Mouse (Mus musculus) heart, postnatal 10 days (tissue): ENCODE data around the gene Clip2. TPM values are rescaled to one million over a fixed set of nuclear protein-coding genes. Genes with fewer than 3 reads are reported as not detected.

Experiments used
- DNase-seq, 2 experiments: peaks; one replicate each; pipeline ENCODE4 v3.0.0; 2021
- intact Hi-C: fragments of 180-260 bp; cut with DNase I; formaldehyde crosslinking; loops from one replicate; pipeline ENCODE4 v1.15.1; 2025
- total RNA-seq, 2 experiments: library from RNA; stranded (reverse); gene quantifications; 2 replicates each; pipeline ENCODE4 v1.2.3; 2021

Clip2 gene
- total RNA-seq, 2 experiments from 2014 or later: 14.6 to 16.0 TPM

- intact Hi-C loops: no loop called here
- DNase-seq: no peak
Measured at GRCm38 (mm10) chr5:134531585-134531984, 20.6 kb downstream of the Clip2 start.

DNA sequence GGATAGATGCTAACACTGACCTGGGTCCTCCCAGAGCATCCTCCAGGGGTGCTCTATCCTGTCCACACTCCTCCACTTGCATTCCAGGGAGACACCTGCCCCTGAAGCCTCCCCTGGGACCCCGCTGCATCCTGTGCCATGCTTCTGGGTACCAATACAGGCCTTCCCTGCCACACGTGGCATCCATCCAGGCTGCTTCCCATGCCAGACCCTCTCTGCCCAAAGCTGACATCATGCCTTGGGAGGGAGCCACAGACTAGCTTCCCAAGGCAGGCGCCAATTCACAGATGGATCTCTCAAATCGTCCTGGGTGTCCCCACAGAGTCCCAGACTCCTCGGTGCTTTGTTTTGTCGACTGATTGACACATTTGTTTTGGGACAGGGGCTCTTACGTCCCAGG lies 21.4 kb downstream of the Clip2 start:
- DNase-seq: peak; percentile 81 to 85
- intact Hi-C loops: no loop called here

GRCm38 (mm10) chr5:134528488-134528887 lies 23.7 kb downstream of the Clip2 start:
- intact Hi-C loops: no loop called here

GRCm38 (mm10) chr5:134525971-134526711 lies 26.1 kb downstream of the Clip2 start:
- intact Hi-C loops: no loop called here
- no peak for DNase-seq

More at GRCm38 (mm10) chr5:134528488-134528887, 23.7 kb downstream of the Clip2 start:
- no peak for DNase-seq

- no peak for DNase-seq
Measured at GRCm38 (mm10) chr5:134523728-134524127, 28.5 kb downstream of the Clip2 start.

GRCm38 (mm10) chr5:134522524-134522923 lies 29.7 kb downstream of the Clip2 start:
- DNase-seq: no peak
- intact Hi-C loops: no loop called here

More at GRCm38 (mm10) chr5:134523728-134524127, 28.5 kb downstream of the Clip2 start:
- intact Hi-C loops: no loop called here

GRCm38 (mm10) chr5:134521806-134522205 lies 30.4 kb downstream of the Clip2 start:
- DNase-seq: no peak
- intact Hi-C loops: no loop called here

- no peak for DNase-seq
- intact Hi-C loops: no loop called here
Measured at GRCm38 (mm10) chr5:134521131-134521530, 31.1 kb downstream of the Clip2 start.

GRCm38 (mm10) chr5:134520120-134520519 lies 32.1 kb downstream of the Clip2 start:
- intact Hi-C loops: no loop called here
- no peak for DNase-seq

DNA sequence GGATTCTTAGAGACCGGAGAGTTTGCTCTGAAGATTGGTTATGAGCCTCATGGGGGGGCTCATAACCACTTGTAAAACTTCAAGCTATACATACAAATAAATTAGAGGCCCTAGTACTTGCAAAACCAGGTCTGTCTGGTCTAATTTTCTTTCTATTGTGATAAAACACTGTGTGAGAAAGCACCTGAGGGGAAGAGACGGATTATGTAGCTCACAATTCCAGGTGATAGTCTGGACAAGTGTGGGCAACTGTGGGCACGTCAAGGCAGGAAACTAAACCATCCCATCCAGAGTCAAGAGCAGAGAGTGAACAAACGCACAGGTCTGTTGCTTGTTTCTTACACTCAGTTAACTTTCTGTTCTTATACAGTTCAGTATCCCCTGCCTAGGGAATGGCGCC lies 32.8 kb downstream of the Clip2 start:
- intact Hi-C loops: no loop called here
- DNase-seq: no peak

DNA sequence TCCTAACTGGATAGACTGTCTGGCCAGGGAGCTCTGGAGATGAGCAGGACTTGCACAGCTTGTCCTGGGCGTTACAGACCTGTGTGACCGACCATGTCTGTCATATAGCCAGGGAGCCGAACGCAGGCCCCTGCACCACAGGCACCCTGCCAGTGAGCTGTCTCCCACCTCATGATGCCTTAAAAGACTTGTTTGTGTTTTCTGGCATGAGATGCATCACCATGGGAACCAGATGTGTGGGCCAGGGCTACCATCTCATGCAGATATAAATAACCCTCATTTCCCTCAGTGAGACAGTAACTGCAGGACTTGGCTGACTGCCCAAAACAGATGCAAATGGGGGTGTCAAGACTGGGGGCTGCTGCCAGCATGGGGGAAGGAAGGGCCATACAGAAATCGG lies 40.1 kb downstream of the Clip2 start:
- DNase-seq: no peak
- intact Hi-C loops: no loop called here

GRCm38 (mm10) chr5:134510266-134510665 lies 42.0 kb downstream of the Clip2 start:
- intact Hi-C loops: no loop called here

DNA sequence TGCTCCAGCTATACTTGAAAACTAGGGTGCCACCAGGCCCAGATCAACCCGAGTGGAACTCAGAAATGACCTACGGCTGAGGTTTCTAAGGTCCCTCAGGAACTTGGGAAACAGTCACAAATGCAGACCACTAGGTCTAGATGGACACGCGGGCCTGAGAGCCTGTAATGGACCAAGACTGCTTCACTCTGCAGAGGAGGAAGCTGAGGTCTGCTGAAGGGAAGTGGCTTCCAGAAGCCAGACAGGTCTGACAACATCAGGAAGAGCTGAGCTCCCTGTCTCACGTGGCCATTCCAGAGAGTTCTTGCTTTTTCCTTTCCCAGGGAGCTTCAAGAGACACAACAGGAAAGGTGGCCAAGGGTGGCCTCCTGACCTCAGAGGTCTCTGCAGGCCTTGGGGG lies 43.3 kb downstream of the Clip2 start:
- no peak for DNase-seq
- intact Hi-C loops: no loop called here

More at GRCm38 (mm10) chr5:134510266-134510665, 42.0 kb downstream of the Clip2 start:
- DNase-seq: no peak

DNA sequence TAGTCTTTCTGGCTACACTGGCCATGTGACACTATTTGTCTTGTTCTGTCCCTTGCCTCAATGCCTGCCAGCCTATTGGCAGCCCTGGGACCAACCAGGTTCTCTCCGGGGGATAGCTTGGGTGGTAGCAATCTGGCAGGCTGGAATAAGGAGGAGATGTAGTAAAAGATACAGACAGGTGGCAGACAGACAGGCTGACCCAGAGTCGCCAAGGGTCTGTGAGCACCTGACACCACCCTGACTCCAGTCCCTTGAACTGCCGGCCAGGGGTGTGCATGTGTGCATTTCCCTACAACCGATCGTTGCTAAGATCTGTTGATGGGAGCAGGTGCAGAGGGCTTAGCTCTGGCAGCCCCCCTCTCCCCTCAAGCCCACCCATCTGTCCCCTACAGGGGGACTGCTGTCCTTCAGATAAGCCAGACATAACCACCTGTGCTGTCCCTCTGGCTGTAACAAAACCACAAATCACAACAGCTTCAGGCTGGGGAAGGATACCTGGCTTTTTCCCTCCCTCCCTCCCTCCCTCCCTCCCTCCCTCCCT lies 44.3 kb downstream of the Clip2 start:
- no peak for DNase-seq
- intact Hi-C loops: loop anchor here (2.0 kb wide), 2 partner anchors 43 to 73 kb away; partner anchors contain the start of gene Rfc2

DNA sequence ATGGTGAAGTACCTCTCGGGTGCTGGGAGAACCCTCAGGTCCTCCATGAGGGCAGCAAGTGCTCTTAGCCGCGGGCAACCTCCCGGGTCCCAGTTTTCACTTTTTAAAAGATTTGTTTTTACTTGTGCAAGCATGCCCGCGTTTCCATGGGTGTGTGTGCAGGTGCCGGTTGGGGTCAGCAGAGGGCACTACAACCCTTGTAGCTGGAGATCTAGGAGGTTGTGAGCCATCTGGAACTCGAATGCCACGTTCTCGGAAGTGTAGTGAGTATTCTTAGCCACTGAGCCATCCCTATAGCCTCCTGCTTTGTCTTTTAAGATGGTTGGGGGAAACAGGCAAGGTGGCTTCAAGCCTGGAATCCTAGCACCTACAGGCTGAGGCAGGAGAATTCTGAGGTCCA lies 44.9 kb downstream of the Clip2 start:
- peak; percentile 77 to 84 for DNase-seq
- intact Hi-C loops: loop anchor here (2.0 kb wide), 2 partner anchors 43 to 73 kb away; partner anchors contain the start of gene Rfc2

GRCm38 (mm10) chr5:134505810-134506292 lies 46.4 kb downstream of the Clip2 start:
- intact Hi-C loops: loop anchor here (2.0 kb wide), 2 partner anchors 45 to 75 kb away; partner anchors contain the start of gene Rfc2
- DNase-seq: no peak

- no peak for DNase-seq
- intact Hi-C loops: loop anchor here (5.0 kb wide), 1 partner anchor 400 kb away; no protein-coding TSS in a partner anchor
Measured at GRCm38 (mm10) chr5:134502591-134502990, 49.6 kb downstream of the Clip2 start.

- intact Hi-C loops: loop anchor here (5.0 kb wide), 1 partner anchor 401 kb away; no protein-coding TSS in a partner anchor
- DNase-seq: peak in 1 of 2 experiments; percentile 44
Measured at GRCm38 (mm10) chr5:134501453-134501852, 50.8 kb downstream of the Clip2 start.

- DNase-seq: no peak
- intact Hi-C loops: loop anchor here (1.0 to 5.0 kb wide), 2 partner anchors 82 to 402 kb away; no protein-coding TSS in a partner anchor
Measured at GRCm38 (mm10) chr5:134500681-134501080, 51.6 kb downstream of the Clip2 start.

- peak; percentile 29 to 68 for DNase-seq
- intact Hi-C loops: loop anchor here (1.0 to 5.0 kb wide), 2 partner anchors 82 to 402 kb away; no protein-coding TSS in a partner anchor
Measured at GRCm38 (mm10) chr5:134500062-134500461, 52.2 kb downstream of the Clip2 start.

GRCm38 (mm10) chr5:134497026-134497425 lies 55.2 kb downstream of the Clip2 start:
- DNase-seq: no peak
- intact Hi-C loops: no loop called here

DNA sequence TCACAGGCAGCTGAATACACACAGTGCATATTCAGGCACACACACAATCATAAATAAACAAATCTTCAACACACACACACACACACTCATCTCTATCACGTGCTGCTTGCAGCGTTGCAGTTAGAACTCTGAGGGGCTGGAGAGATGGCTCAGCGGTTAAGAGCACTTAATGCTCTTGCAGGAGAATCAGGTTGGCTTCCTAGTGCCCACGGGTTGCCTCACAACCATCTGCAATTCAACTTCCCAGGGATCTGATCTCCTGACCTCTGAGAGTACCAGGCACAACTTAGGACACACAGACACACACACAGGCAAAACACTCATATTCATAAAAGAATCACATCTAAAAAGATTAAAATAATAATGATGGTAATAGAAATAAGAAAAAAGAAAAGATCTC lies 56.4 kb downstream of the Clip2 start:
- intact Hi-C loops: no loop called here
- DNase-seq: no peak
